Comparison of ENCODE assay signal across 8 mouse cellular contexts in genomic region chr5:136987934-136988271, GRCm38 (mm10). TPM values are rescaled to one million over a fixed set of nuclear protein-coding genes. Genes with fewer than 3 reads are reported as not detected.
DNase-seq lines count a peak whose midpoint lies in the region; ATAC-seq lines count a peak whose summit lies in the region.

Gene Znhit1, minus strand, starts transcription at chr5:136988021.

- H3K4me3 ChIP-seq in kidney, embryonic 16.5 days (ENCODE audit: low read length) = peak within 1 kb of the TSS; percentile 93
- peak within 1 kb of the TSS; percentile 90 for H3K4me3 ChIP-seq in forebrain, embryonic 15.5 days
- peak within 1 kb of the TSS; percentile 90 for H3K4me3 ChIP-seq in hindbrain, embryonic 13.5 days
- H3K4me3 ChIP-seq in liver, embryonic 15.5 days (replicated peaks) = peak within 1 kb of the TSS; percentile 93
- peak within 1 kb of the TSS; percentile 91 for H3K4me3 ChIP-seq in stomach, embryonic 16.5 days (replicated peaks; ENCODE audit: low read length)

- peak within 1 kb of the TSS; percentile 92 for H3K4me2 ChIP-seq in kidney, embryonic 16.5 days (replicated peaks; ENCODE audit: low read depth, low read length)
- peak within 1 kb of the TSS; percentile 89 for H3K4me2 ChIP-seq in forebrain, embryonic 15.5 days (replicated peaks)
- H3K4me2 ChIP-seq in hindbrain, embryonic 13.5 days = peak within 1 kb of the TSS; percentile 93
- peak within 1 kb of the TSS; percentile 98 for H3K4me2 ChIP-seq in liver, embryonic 15.5 days
- peak within 1 kb of the TSS; percentile 79 for H3K4me2 ChIP-seq in stomach, embryonic 16.5 days (ENCODE audit: low read depth, low read length)

- no peaks in the 10 kb centered on the region for H3K27me3 ChIP-seq in kidney, embryonic 16.5 days (ENCODE audit: insufficient read depth, low read length)
- no peaks in the 10 kb centered on the region for H3K27me3 ChIP-seq in forebrain, embryonic 15.5 days
- no peaks in the 10 kb centered on the region for H3K27me3 ChIP-seq in hindbrain, embryonic 13.5 days
- no peaks in the 10 kb centered on the region for H3K27me3 ChIP-seq in liver, embryonic 15.5 days
- no peaks in the 10 kb centered on the region for H3K27me3 ChIP-seq in stomach, embryonic 16.5 days (ENCODE audit: control insufficient read depth, insufficient read depth, low read length)

- peak within 1 kb of the TSS; percentile 96 for H3K9ac ChIP-seq in kidney, embryonic 16.5 days (replicated peaks; ENCODE audit: low read length)
- H3K9ac ChIP-seq in forebrain, embryonic 15.5 days (replicated peaks) = peak within 1 kb of the TSS; percentile 99
- H3K9ac ChIP-seq in hindbrain, embryonic 13.5 days = peak within 1 kb of the TSS; percentile 98
- H3K9ac ChIP-seq in liver, embryonic 15.5 days = peak within 1 kb of the TSS; percentile 92
- H3K9ac ChIP-seq in stomach, embryonic 16.5 days (ENCODE audit: low read length) = peak within 1 kb of the TSS; percentile 95

- DNase-seq in kidney, postnatal 36 days = no peak
- DNase-seq in urinary bladder, postnatal 4 days (ENCODE audit: low spot score in 2 of 2) = no peak

- peaks cover 16% of the 10 kb centered on the region for H3K4me1 ChIP-seq in kidney, embryonic 16.5 days (ENCODE audit: insufficient read depth, low read length)
- peaks cover 21% of the 10 kb centered on the region for H3K4me1 ChIP-seq in forebrain, embryonic 15.5 days
- H3K4me1 ChIP-seq in hindbrain, embryonic 13.5 days (replicated peaks) = peaks cover 30% of the 10 kb centered on the region
- H3K4me1 ChIP-seq in liver, embryonic 15.5 days (replicated peaks) = peaks cover 29% of the 10 kb centered on the region
- peaks cover 15% of the 10 kb centered on the region for H3K4me1 ChIP-seq in stomach, embryonic 16.5 days (ENCODE audit: control insufficient read depth, insufficient read depth, low read length)

- no peak for ATAC-seq in kidney, embryonic 16.5 days (ENCODE audit: low FRiP score, low TSS enrichment)
- no peak for ATAC-seq in activated CD4-positive, CD25-positive, alpha-beta regulatory T cell, adult 4 months
- ATAC-seq in forebrain, embryonic 15.5 days (replicated peaks) = no peak
- ATAC-seq in hindbrain, embryonic 13.5 days (ENCODE audit: low FRiP score) = 0 out of 2 replicates have a peak, but pooled peaks have one; percentile 7
- ATAC-seq in liver, embryonic 15.5 days (ENCODE audit: insufficient read depth) = no peak
- ATAC-seq in stomach, embryonic 16.5 days (ENCODE audit: insufficient read depth, low FRiP score) = no peak

- 2% methylated on average over 12 of the region's 12 CpGs for WGBS in kidney, embryonic 16.5 days
- 3% methylated on average over 12 of the region's 12 CpGs for WGBS in forebrain, embryonic 15.5 days
- 5% methylated on average over 12 of the region's 12 CpGs for WGBS in hindbrain, embryonic 13.5 days
- 7% methylated on average over 12 of the region's 12 CpGs for WGBS in liver, embryonic 15.5 days (ENCODE audit: insufficient replicate concordance)
- WGBS in stomach, embryonic 16.5 days = 3% methylated on average over 12 of the region's 12 CpGs

- H3K36me3 ChIP-seq in kidney, embryonic 16.5 days (ENCODE audit: insufficient read depth, low read length) = peaks cover 34% of the 10 kb centered on the region
- H3K36me3 ChIP-seq in forebrain, embryonic 15.5 days = peaks cover 47% of the 10 kb centered on the region
- peaks cover 59% of the 10 kb centered on the region for H3K36me3 ChIP-seq in hindbrain, embryonic 13.5 days
- peaks cover 29% of the 10 kb centered on the region for H3K36me3 ChIP-seq in liver, embryonic 15.5 days (replicated peaks)
- peaks cover 27% of the 10 kb centered on the region for H3K36me3 ChIP-seq in stomach, embryonic 16.5 days (ENCODE audit: control insufficient read depth, insufficient read depth, low read length)

- no peaks in the 10 kb centered on the region for H3K9me3 ChIP-seq in kidney, embryonic 16.5 days (ENCODE audit: low read length)
- H3K9me3 ChIP-seq in forebrain, embryonic 15.5 days = no peaks in the 10 kb centered on the region
- no peaks in the 10 kb centered on the region for H3K9me3 ChIP-seq in hindbrain, embryonic 13.5 days
- no peaks in the 10 kb centered on the region for H3K9me3 ChIP-seq in liver, embryonic 15.5 days (replicated peaks)
- no peaks in the 10 kb centered on the region for H3K9me3 ChIP-seq in stomach, embryonic 16.5 days (replicated peaks; ENCODE audit: control insufficient read depth, low read length)

- H3K27ac ChIP-seq in kidney, embryonic 16.5 days (ENCODE audit: low read length) = peak within 1 kb of the TSS; percentile 97
- peak within 1 kb of the TSS; percentile 97 for H3K27ac ChIP-seq in forebrain, embryonic 15.5 days (replicated peaks)
- H3K27ac ChIP-seq in hindbrain, embryonic 13.5 days = peak within 1 kb of the TSS; percentile 96
- peak within 1 kb of the TSS; percentile 92 for H3K27ac ChIP-seq in liver, embryonic 15.5 days (replicated peaks)
- peak within 1 kb of the TSS; percentile 93 for H3K27ac ChIP-seq in stomach, embryonic 16.5 days (ENCODE audit: low read length)

RNA-seq across cellular contexts. Expression of gene Znhit1, which starts in this region (rescaled TPM):
- 90.5 and 97.7 TPM in 2 replicates for polyA plus RNA-seq in kidney, embryonic 16.5 days (2015; fragmentation: Nextera tagmentation; extraction: Ambion mirVana)
- 10 to 100 TPM; 56.5 to 66.5 TPM for polyA plus RNA-seq in activated CD4-positive, CD25-positive, alpha-beta regulatory T cell, adult 4 months (2017; shearing (Covaris generic))
- 123 and 129 TPM in 2 replicates for polyA plus RNA-seq in forebrain, embryonic 15.5 days (2015; fragmentation: Nextera tagmentation; extraction: Ambion mirVana)
- polyA plus RNA-seq in hindbrain, embryonic 13.5 days (2015; fragmentation: Nextera tagmentation; extraction: Ambion mirVana) = 107 and 109 TPM in 2 replicates
- polyA plus RNA-seq in liver, embryonic 15.5 days (2015; fragmentation: Nextera tagmentation; extraction: Ambion mirVana) = 50.6 and 53.4 TPM in 2 replicates
- polyA plus RNA-seq in stomach, embryonic 16.5 days (2015; fragmentation: Nextera tagmentation; extraction: Ambion mirVana) = 95.3 and 104 TPM in 2 replicates
